Mouse (Mus musculus) MEL (cell line): ENCODE measurements around the gene Usf3.

Experiments
- CTCF ChIP-seq, 3 experiments: IDR thresholded peaks in 2 of 3; conservative IDR thresholded peaks in 1 of 3; 2 replicates each; pipeline ENCODE4 v1.5.1; 2011 to 2012; ENCODE audit warnings: low read length in 3 of 3, low read depth in 2 of 3, mild to moderate bottlenecking in 2 of 3, improper control_type of control experiment in 1 of 3, inconsistent platforms in 1 of 3, mixed read lengths in 1 of 3, moderate library complexity in 1 of 3; ENCODE audit not compliant: control insufficient read depth in 1 of 3, insufficient read depth in 1 of 3, poor library complexity in 1 of 3, severe bottlenecking in 1 of 3
- ETS1 ChIP-seq: IDR thresholded peaks from 2 replicates; pipeline ENCODE4 v1.6.1; 2012; ENCODE audit warnings: low read depth, mild to moderate bottlenecking, inconsistent platforms, low read length, improper control_type of control experiment, moderate library complexity
- GATA1 ChIP-seq: IDR thresholded peaks from 2 replicates; pipeline ENCODE4 v1.6.1; 2011; ENCODE audit warnings: low read depth, low read length, improper control_type of control experiment
- JUND ChIP-seq: IDR thresholded peaks from 2 replicates; pipeline ENCODE4 v1.6.1; 2011; ENCODE audit warnings: low read depth, mild to moderate bottlenecking, improper control_type of control experiment, low read length
- MAX ChIP-seq: IDR thresholded peaks from 2 replicates; pipeline ENCODE4 v1.6.1; 2011; ENCODE audit warnings: low read length, improper control_type of control experiment
- NELFE ChIP-seq: IDR thresholded peaks from 2 replicates; pipeline ENCODE4 v1.6.1; 2011; ENCODE audit warnings: low read depth, low read length, improper control_type of control experiment
- POLR2A ChIP-seq, 2 experiments: IDR thresholded peaks; 2 replicates each; pipeline ENCODE4 v1.6.1; 2011 to 2012; ENCODE audit warnings: low read length in 2 of 2, mild to moderate bottlenecking in 2 of 2, control low read depth in 1 of 2, improper control_type of control experiment in 1 of 2, low read depth in 1 of 2, moderate library complexity in 1 of 2; ENCODE audit not compliant: control insufficient read depth in 1 of 2, insufficient read depth in 1 of 2, poor library complexity in 1 of 2
- RCOR1 ChIP-seq: IDR thresholded peaks from 2 replicates; pipeline ENCODE4 v1.6.1; 2012; ENCODE audit warnings: low read depth, mild to moderate bottlenecking, inconsistent platforms, low read length, improper control_type of control experiment
- TBP ChIP-seq: IDR thresholded peaks from 2 replicates; pipeline ENCODE4 v1.8.0; 2011; ENCODE audit warnings: low read depth, low read length, improper control_type of control experiment
- TCF12 ChIP-seq: IDR thresholded peaks from 2 replicates; pipeline ENCODE4 v1.6.1; 2014; ENCODE audit warnings: low read depth, mild to moderate bottlenecking, inconsistent platforms, low read length, improper control_type of control experiment, moderate library complexity
- USF1 ChIP-seq: IDR thresholded peaks from 2 replicates; pipeline ENCODE4 v1.6.1; 2014; ENCODE audit warnings: low read depth, mild to moderate bottlenecking, inconsistent platforms, low read length, improper control_type of control experiment, moderate library complexity
- ZMIZ1 ChIP-seq: IDR thresholded peaks from 2 replicates; pipeline ENCODE4 v1.6.1; 2012; ENCODE audit warnings: low read depth, mild to moderate bottlenecking, inconsistent platforms, low read length, improper control_type of control experiment, moderate library complexity

GRCm38 (mm10) chr16:44132300-44132699 is 40.7 kb upstream of the Usf3 start:
- TF ChIP-seq CTCF (IDR thresholded peaks at IDR 0.05 in 2 of 3, conservative IDR thresholded peaks at IDR 0.05 in 1 of 3; ENCODE audit: control insufficient read depth in 1 of 3, insufficient read depth in 1 of 3, low read depth in 2 of 3, low read length in 3 of 3, poor library complexity in 1 of 3, severe bottlenecking in 1 of 3) (no peak), ZMIZ1 (no peak), USF1 (no peak), TBP (no peak), POLR2A (IDR thresholded peaks at IDR 0.05; ENCODE audit: control insufficient read depth in 1 of 2, insufficient read depth in 1 of 2, low read depth in 1 of 2, low read length in 2 of 2, poor library complexity in 1 of 2) (no peak), JUND (no peak), MAX (no peak), NELFE (no peak), TCF12 (no peak), ETS1 (no peak), GATA1 (no peak), RCOR1 (no peak)
